Mouse (Mus musculus): ENCODE measurements around the gene Nanos2.

Nanos2 gene

DNA sequence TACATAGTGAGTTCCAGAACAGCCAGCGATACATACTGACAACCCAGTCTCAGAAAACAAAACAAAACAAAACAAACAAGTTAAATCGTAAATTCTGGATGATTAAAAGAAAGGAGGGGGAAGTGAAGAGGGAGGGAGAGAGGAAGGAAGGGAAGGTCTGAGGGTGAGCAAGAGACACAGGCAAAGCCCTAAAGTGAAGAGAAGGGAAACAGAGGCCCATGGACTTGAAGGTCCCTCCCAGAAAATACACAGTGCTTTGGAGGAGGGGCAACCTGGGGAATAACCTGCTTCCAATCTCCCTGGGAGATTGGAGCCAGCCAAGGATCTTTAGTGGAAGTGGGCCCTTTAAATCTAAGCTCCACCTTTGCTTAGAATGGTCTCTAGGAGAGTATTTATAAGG is at the start of gene Nanos2:
Gene Nanos2 (plus strand): TSS at position 301 of the 400 bp plus-strand sequence.
- DNase-seq (ENCODE audit: low read depth), result no peak

DNA sequence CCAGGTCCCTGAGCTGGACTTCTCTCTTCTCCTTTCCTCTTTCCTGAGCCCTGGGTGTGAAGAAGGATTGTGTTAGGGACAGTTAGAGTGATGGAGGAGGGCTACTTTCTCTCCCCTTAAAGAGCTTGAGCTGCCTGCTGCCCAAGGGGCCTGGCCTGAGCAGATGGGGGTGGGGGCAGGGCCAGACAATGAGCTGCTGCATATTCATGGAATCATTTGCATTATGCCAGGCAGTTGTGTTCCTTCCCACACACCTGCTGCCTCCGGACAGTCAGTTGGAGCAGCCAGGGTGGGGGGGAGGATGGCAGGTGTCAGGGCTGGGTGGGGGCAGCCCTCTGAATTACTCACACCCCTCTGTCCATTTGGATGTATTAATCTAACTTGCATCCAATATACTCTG is 44.8 kb upstream of the Nanos2 start:
- no peak for DNase-seq (ENCODE audit: low read depth)

GRCm38 (mm10) chr7:18942815-18943214 is 44.4 kb upstream of the Nanos2 start:
- DNase-seq (ENCODE audit: low read depth), result no peak

DNA sequence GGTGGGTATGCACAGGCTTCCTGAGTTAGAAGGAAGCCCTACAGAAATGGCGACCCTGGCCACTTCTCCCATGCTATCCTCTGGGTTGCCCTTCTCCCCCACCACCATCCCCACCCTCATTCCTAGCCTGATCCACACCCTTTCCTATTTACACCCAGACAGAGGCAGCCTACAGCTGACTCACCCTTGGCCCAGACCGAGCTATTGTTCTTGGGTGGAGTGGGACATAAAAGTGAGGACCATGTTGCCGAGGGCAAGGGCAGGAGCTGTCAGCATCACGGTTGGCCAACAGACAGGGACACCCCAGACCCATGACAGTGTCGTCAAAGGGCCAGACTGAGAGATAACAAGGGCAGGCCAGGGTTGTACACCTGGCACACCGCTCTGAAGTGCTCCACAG is 39.0 kb upstream of the Nanos2 start:
- DNase-seq (ENCODE audit: low read depth), result no peak

- no peak for DNase-seq (ENCODE audit: low read depth)
Observed at GRCm38 (mm10) chr7:18949781-18950522, 37.2 kb upstream of the Nanos2 start.

DNA sequence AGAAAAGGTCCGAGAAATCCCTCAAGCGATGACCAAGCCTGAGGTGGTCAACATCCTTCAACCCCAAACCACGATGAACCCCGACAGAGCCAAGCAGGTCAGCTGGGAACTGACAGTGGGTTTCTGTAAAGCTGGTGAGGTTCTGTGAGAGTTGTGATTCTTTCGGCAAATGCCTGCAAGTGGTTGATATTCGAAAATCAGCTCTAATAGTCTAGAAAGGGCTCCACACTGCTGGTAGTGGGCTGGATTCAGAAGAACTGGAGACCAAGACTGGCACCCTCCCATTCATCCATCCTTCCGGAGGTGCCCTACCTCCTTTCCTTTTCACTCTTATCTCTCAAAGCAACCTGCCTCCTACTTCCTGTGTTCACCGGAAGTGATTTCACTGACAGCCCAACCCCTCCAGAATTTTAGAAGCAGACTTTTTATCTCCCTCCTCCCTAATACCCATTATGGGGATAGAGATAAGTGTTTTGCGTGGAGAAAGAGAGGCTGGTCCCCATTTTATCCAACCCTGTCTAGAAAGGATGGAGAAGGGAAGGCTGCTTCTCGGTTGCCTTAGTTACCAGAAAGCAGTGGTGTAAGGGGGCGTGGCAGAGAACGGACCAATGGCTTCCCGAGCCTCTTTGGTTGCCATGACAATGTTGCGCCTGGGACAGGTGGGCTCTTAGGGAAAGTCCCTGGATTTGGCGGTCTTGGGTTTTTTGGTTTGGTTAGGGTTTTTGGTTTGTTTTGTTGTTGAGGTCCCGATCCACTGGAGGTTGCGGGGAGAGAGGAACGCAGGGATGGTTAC is 36.5 kb upstream of the Nanos2 start:
- DNase-seq (ENCODE audit: low read depth), result peak; percentile 28

GRCm38 (mm10) chr7:18951397-18951796 is 35.8 kb upstream of the Nanos2 start:
- DNase-seq (ENCODE audit: low read depth), result peak; percentile 66

- DNase-seq (ENCODE audit: low read depth), result peak; percentile 38
Observed at GRCm38 (mm10) chr7:18957569-18958383, 29.4 kb upstream of the Nanos2 start.

- no peak for DNase-seq (ENCODE audit: low read depth)
Observed at GRCm38 (mm10) chr7:18958384-18958766, 28.8 kb upstream of the Nanos2 start.

DNA sequence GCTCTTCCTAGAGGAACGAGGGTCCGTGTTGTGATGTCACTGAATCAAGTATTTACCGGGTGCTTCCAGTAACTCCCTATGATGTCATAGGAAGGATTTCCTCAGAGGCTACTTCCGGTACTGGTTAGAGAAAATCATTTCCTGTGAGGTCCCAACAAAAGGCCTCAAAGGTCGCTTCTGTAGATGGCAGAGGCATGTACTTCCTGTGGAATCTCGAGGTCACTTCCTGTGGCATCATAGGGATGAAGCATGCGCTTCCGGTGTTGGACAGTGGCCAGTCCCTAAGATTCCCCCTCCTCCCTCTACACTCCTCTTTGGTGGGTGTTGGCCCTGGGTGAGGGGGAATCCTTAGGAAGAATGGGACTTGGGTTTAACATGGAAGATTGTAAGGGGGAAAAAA is 27.8 kb upstream of the Nanos2 start:
- DNase-seq (ENCODE audit: low read depth), result peak; percentile 26

GRCm38 (mm10) chr7:18962171-18962792 is 24.9 kb upstream of the Nanos2 start:
- DNase-seq (ENCODE audit: low read depth), result no peak

GRCm38 (mm10) chr7:18962795-18963194 is 24.4 kb upstream of the Nanos2 start:
- no peak for DNase-seq (ENCODE audit: low read depth)

- DNase-seq (ENCODE audit: low read depth), result no peak
Observed at GRCm38 (mm10) chr7:18963294-18963843, 23.8 kb upstream of the Nanos2 start.

GRCm38 (mm10) chr7:18965312-18965711 is 21.9 kb upstream of the Nanos2 start:
- DNase-seq (ENCODE audit: low read depth), result no peak

DNA sequence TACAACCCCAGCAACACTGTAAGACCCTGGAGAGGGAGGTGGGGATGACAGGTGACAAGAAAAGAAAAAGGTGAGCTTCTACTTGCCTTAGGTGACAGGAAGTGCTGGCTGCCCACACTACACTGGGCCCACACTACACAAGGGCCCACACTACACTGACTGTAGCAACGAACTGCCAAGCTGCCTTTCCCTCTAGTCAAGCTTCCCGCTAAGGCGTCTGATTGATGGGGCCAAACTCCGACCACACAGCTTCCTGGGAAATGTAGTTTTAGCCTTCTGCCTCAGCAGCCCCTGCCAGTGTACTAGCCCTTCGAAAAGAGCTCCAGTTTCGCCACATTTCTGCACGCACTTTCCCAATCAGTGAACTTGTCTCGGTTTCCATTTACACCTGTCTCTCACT is 19.6 kb upstream of the Nanos2 start:
- DNase-seq (ENCODE audit: low read depth), result no peak

- DNase-seq (ENCODE audit: low read depth), result peak; percentile 51
Observed at GRCm38 (mm10) chr7:18970956-18971355, 16.2 kb upstream of the Nanos2 start.

DNA sequence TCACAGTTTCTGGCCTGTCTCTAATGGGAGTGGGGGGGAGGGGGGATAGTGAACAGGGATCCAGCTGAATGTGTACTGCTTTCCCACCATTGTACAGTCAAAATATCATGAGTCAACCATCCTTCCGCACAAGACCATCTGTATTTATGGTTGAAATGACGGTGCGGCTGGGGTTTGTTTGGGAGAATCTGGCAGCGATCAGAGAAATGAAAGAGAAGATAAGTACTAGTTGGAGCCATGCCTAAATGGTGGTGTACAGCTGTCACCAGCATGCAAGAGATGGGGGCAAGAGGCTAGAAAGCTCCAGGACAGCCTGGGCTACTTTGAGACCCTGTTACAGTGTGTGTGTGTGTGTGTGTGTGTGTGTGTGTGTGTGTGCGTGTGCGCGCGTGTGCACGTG is 8.8 kb upstream of the Nanos2 start:
- no peak for DNase-seq (ENCODE audit: low read depth)

DNA sequence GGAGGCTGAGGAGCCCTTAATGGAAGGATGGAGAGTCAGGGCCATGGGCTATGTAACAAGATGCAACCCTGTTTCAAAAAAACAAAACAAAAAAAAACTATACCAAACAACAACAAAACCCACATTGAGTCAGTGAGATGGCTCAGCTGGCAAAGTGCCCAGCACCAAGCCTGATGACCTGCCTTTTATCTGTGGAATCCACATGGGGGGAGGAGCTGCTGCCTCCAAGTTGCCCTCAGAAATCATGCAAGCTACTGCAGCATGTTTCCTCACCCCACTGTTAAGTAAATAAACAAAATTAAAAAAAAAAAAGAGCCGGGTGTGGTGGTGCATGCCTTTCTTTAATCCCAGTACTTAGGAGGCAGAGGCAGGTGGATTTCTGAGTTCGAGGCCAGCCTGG is 697 bp upstream of the Nanos2 start:
- no peak for DNase-seq (ENCODE audit: low read depth)

DNA sequence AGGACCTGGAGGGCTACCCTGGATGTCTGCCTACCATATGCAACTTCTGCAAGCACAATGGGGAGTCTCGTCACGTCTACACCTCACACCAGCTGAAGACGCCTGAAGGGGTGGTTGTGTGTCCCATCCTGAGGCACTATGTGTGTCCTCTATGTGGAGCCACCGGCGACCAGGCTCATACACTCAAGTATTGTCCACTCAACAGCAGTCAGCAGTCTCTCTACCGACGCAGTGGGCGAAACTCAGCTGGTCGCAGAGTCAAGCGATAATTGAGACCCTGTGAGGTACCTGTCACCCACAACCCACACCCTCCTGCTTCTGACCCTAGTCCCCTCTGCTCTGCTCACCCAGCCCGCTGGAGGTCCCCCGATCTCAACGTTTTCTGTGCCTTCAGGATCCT is 547 bp downstream of the Nanos2 start:
- no peak for DNase-seq (ENCODE audit: low read depth)

- DNase-seq (ENCODE audit: low read depth), result no peak
Observed at GRCm38 (mm10) chr7:18988780-18989179, 1.6 kb downstream of the Nanos2 start.

GRCm38 (mm10) chr7:18989995-18990394 is 2.8 kb downstream of the Nanos2 start:
- DNase-seq (ENCODE audit: low read depth), result no peak

All from induced T-regulatory cell, adult 2 months (primary cell).